Mouse (Mus musculus) bone marrow macrophage, adult 2 months (primary cell): Measurements from ENCODE around the gene Cfap58.

Source experiments
- CTCF ChIP-seq: IDR thresholded peaks from 2 replicates; pipeline ENCODE4 v1.5.1; 2012; ENCODE audit warnings: low read depth, mild to moderate bottlenecking, low read length, moderate library complexity
- POLR2A ChIP-seq: IDR thresholded peaks from 2 replicates; pipeline ENCODE4 v1.6.1; 2012; ENCODE audit warnings: mild to moderate bottlenecking, low read depth, low read length, borderline replicate concordance

- TF ChIP-seq POLR2A, result no peak
- TF ChIP-seq CTCF, result no peak
Observed at GRCm38 (mm10) chr19:48009586-48010331, 72.3 kb downstream of the Cfap58 start.
